Comparison of ENCODE assay signal across 11 mouse cellular contexts in the genomic region with DNA sequence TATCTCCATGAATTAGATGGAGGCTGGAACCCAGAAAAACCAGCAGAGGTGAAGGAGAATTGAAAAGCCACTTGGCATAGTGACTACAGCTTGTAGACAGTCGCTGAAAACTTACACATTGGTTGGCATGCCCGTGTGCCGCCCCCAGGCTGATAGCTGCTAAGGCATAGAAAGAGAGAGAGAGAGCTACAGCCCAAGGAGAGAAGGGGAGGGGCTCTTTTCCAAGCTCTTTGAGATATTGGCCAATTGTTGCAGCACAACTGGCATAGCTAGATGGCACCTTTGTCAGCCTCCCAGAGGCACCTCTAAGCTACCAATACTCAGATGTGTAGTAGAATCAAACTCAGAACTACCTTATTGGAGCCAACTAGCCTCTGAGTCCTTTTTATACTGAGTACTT. TPM values are rescaled to one million over a fixed set of nuclear protein-coding genes. Genes with fewer than 3 reads are reported as not detected.
A peak's percentile ranks its signal among the peaks of the same experiment; 100 is the strongest.
DNase-seq lines count a peak whose midpoint lies in the region; ATAC-seq and TF ChIP-seq lines count a peak whose summit lies in the region.
"Had no signal": no experiment of that assay in that cellular context is flagged by ENCODE, and none has a peak within 500 bp of the region (broad histone marks: within the 10 kb centered on the region; RNA-seq: fewer than 3 reads in every experiment).

No protein-coding gene starts in this region.

- no peak for TF ChIP-seq POLR2A in brain, embryonic 14.5 days (IDR thresholded peaks at IDR 0.05; ENCODE audit: borderline replicate concordance, extremely low read depth, insufficient read depth, insufficient read length, poor library complexity, severe bottlenecking)

- 36% methylated on average over 3 of the region's 3 CpGs for WGBS in heart, embryonic 13.5 days
- 55% methylated on average over 3 of the region's 3 CpGs for WGBS in hindbrain, embryonic 10.5 days
- WGBS in midbrain, embryonic 11.5 days: 61% methylated on average over 3 of the region's 3 CpGs

- no peak for TF ChIP-seq CTCF in brain, embryonic 14.5 days (IDR thresholded peaks at IDR 0.05; ENCODE audit: borderline replicate concordance, extremely low read depth, insufficient read depth, insufficient read length)

- peak overlapping the region; percentile 91 for H3K27ac ChIP-seq in heart, embryonic 13.5 days (replicated peaks)
- H3K27ac ChIP-seq in hindbrain, embryonic 10.5 days: peak overlapping the region; percentile 96
- H3K27ac ChIP-seq in midbrain, embryonic 11.5 days (ENCODE audit: low read depth, low read length): no peak overlapping the region

- intact Hi-C loops in heart, postnatal 14 days (cut with DNase I): no loop called here

- no peak for ATAC-seq in heart, embryonic 13.5 days (ENCODE audit: extremely low read depth, insufficient number of reproducible peaks, low FRiP score, low TSS enrichment)
- no peak for ATAC-seq in midbrain, embryonic 11.5 days (ENCODE audit: low FRiP score)

- peaks cover 11% of the 10 kb centered on the region for H3K4me1 ChIP-seq in heart, embryonic 13.5 days
- peaks cover 32% of the 10 kb centered on the region for H3K4me1 ChIP-seq in hindbrain, embryonic 10.5 days (replicated peaks)
- H3K4me1 ChIP-seq in midbrain, embryonic 11.5 days (ENCODE audit: control insufficient read depth, insufficient read depth, low read length): no peaks in the 10 kb centered on the region

- H3K27me3 ChIP-seq in heart, embryonic 13.5 days (replicated peaks): peaks cover 40% of the 10 kb centered on the region
- H3K27me3 ChIP-seq in hindbrain, embryonic 10.5 days (ENCODE audit: insufficient read depth, poor library complexity, severe bottlenecking): peaks cover 37% of the 10 kb centered on the region
- peaks cover 9% of the 10 kb centered on the region for H3K27me3 ChIP-seq in midbrain, embryonic 11.5 days (ENCODE audit: control insufficient read depth, insufficient read depth, low read length)

- H3K36me3 ChIP-seq in heart, embryonic 13.5 days: no peaks in the 10 kb centered on the region
- no peaks in the 10 kb centered on the region for H3K36me3 ChIP-seq in hindbrain, embryonic 10.5 days
- no peaks in the 10 kb centered on the region for H3K36me3 ChIP-seq in midbrain, embryonic 11.5 days (ENCODE audit: control insufficient read depth, insufficient read depth, low read length)

- H3K4me3 ChIP-seq in heart, embryonic 13.5 days: peak overlapping the region; percentile 77
- peak overlapping the region; percentile 79 for H3K4me3 ChIP-seq in hindbrain, embryonic 10.5 days
- peak overlapping the region; percentile 55; the same call in 1 of the 2 replicates for H3K4me3 ChIP-seq in midbrain, embryonic 11.5 days (ENCODE audit: low read depth, low read length)

- peak overlapping the region; percentile 88; the same call in 1 of the 2 replicates for H3K9ac ChIP-seq in heart, embryonic 13.5 days
- H3K9ac ChIP-seq in midbrain, embryonic 11.5 days (ENCODE audit: low read length): no peak overlapping the region; the same call in 1 of the 2 replicates

- DNase-seq in heart, postnatal 14 days: no peak
- DNase-seq in brain, embryonic 14.5 days (ENCODE audit: low read depth): peak; percentile 59
- no peak for DNase-seq in hindbrain, embryonic 10.5 days (ENCODE audit: low spot score)
- DNase-seq in midbrain, embryonic 11.5 days (ENCODE audit: low spot score, missing footprints): no peak
- no peak for DNase-seq in layer of hippocampus, adult 9-11 months
- DNase-seq in cerebellum, adult 11-12 months: no peak
- no peak for DNase-seq in kidney, adult 8-10 months

- peak overlapping the region; percentile 98 for H3K4me2 ChIP-seq in heart, embryonic 13.5 days
- peak overlapping the region; percentile 93 for H3K4me2 ChIP-seq in midbrain, embryonic 11.5 days

- no peaks in the 10 kb centered on the region for H3K9me3 ChIP-seq in heart, embryonic 13.5 days
- no peaks in the 10 kb centered on the region for H3K9me3 ChIP-seq in hindbrain, embryonic 10.5 days
- no peaks in the 10 kb centered on the region for H3K9me3 ChIP-seq in midbrain, embryonic 11.5 days (ENCODE audit: control insufficient read depth, low read length)

RNA-seq across cellular contexts. Expression of gene Clmp, which starts 1.8 kb away (rescaled TPM):
- polyA plus RNA-seq in heart, embryonic 13.5 days (2015; fragmentation: Nextera tagmentation; extraction: Ambion mirVana): 8.4 and 9.4 TPM in 2 replicates
- 1 to 10 TPM; 4.2 to 6.0 TPM for total RNA-seq in heart, postnatal 14 days (2021)
- 31.6 and 48.4 TPM in 2 replicates for polyA plus RNA-seq in brain, embryonic 14.5 days (2012; rRNA removed)
- 33.7 and 37.0 TPM in 2 replicates for polyA plus RNA-seq in hindbrain, embryonic 10.5 days (2016; fragmentation: Nextera tagmentation; extraction: Ambion mirVana)
- 26.2 and 29.7 TPM in 2 replicates for polyA plus RNA-seq in midbrain, embryonic 11.5 days (2014; fragmentation: Nextera tagmentation; extraction: Ambion mirVana)

RNA-seq across cellular contexts. Expression of gene Gm21915, which starts 17.1 kb away (rescaled TPM):
- polyA plus RNA-seq in heart, embryonic 13.5 days (2015; fragmentation: Nextera tagmentation; extraction: Ambion mirVana): not detected in 2 replicates
- total RNA-seq in heart, postnatal 14 days (2021): not detected
- polyA plus RNA-seq in brain, embryonic 14.5 days (2012; rRNA removed): not detected in 2 replicates
- polyA plus RNA-seq in hindbrain, embryonic 10.5 days (2016; fragmentation: Nextera tagmentation; extraction: Ambion mirVana): not detected in 2 replicates
- not detected in 2 replicates for polyA plus RNA-seq in midbrain, embryonic 11.5 days (2014; fragmentation: Nextera tagmentation; extraction: Ambion mirVana)
- total RNA-seq: hematopoietic stem cell, adult 5-6 weeks had no signal
- polyA plus RNA-seq: cortical plate, adult 2 months; liver, embryonic 16.5 days had no signal
